Mouse (Mus musculus) limb, embryonic 11.5 days (tissue): Measurements from ENCODE around the gene Spata31d1a. TPM values are rescaled to one million over a fixed set of nuclear protein-coding genes. Genes with fewer than 3 reads are reported as not detected.

Experiments used
- ATAC-seq: fragments of 200-750 bp; cut with Nextera tagmentation; 2 replicates; pipeline ENCODE4 v1.8.0; 2017; ENCODE audit warnings: low read depth; ENCODE audit not compliant: insufficient number of reproducible peaks, low FRiP score, low TSS enrichment
- DNase-seq: peaks from one replicate; pipeline ENCODE4 v3.0.0-alpha.2; 2015; ENCODE audit warnings: low spot score
- H3K27ac ChIP-seq: fragments of 300-500 bp; sonication (generic); replicated peaks from 2 replicates; pipeline ENCODE4 v1.5.1; 2014; ENCODE audit warnings: low read depth, mild to moderate bottlenecking, low read length
- H3K27me3 ChIP-seq: fragments of 300-500 bp; sonication (generic); 2 replicates; pipeline ENCODE4 v1.6.1; 2014; ENCODE audit warnings: mild to moderate bottlenecking, low read length, mixed read lengths; ENCODE audit not compliant: control insufficient read depth, insufficient read depth
- H3K36me3 ChIP-seq: fragments of 300-500 bp; sonication (generic); 2 replicates; pipeline ENCODE4 v1.6.1; 2014; ENCODE audit warnings: mild to moderate bottlenecking, low read length, moderate library complexity, mixed read lengths; ENCODE audit not compliant: control insufficient read depth, insufficient read depth
- H3K4me1 ChIP-seq: fragments of 300-500 bp; sonication (generic); 2 replicates; pipeline ENCODE4 v1.6.1; 2014; ENCODE audit warnings: low read length, mixed read lengths; ENCODE audit not compliant: control insufficient read depth, insufficient read depth
- H3K4me2 ChIP-seq: fragments of 300-500 bp; sonication (generic); 2 replicates; pipeline ENCODE4 v1.6.1; 2014; ENCODE audit warnings: low read depth, mild to moderate bottlenecking, moderate library complexity; ENCODE audit not compliant: severe bottlenecking
- H3K4me3 ChIP-seq: fragments of 300-500 bp; sonication (generic); 2 replicates; pipeline ENCODE4 v1.5.1; 2014; ENCODE audit warnings: low read depth, low read length
- H3K9ac ChIP-seq: fragments of 300-500 bp; sonication (generic); 2 replicates; pipeline ENCODE4 v1.6.1; 2014; ENCODE audit warnings: mild to moderate bottlenecking, low read length
- H3K9me3 ChIP-seq: fragments of 300-500 bp; sonication (generic); 2 replicates; pipeline ENCODE4 v1.6.1; 2016; ENCODE audit warnings: low read length; ENCODE audit not compliant: control insufficient read depth
- WGBS: fragments of 180-500 bp; shearing (Covaris S2); extraction: QIAGEN DNeasy Blood & Tissue Kit; methylation state at CpG from one replicate; pipeline ENCODE4 v1.1.7; 2014; 5-methylcytosine and 5-hydroxymethylcytosine counted together
- polyA plus RNA-seq: library from polyadenylated mRNA; unstranded; fragments of >200 nt; fragmentation: Nextera tagmentation; extraction: Ambion mirVana; gene quantifications from 2 replicates; pipeline ENCODE4 v1.2.1, GENCODE M21; 2014

Spata31d1a gene
- polyA plus RNA-seq, 1 experiment from 2014 or later, result not detected

DNA sequence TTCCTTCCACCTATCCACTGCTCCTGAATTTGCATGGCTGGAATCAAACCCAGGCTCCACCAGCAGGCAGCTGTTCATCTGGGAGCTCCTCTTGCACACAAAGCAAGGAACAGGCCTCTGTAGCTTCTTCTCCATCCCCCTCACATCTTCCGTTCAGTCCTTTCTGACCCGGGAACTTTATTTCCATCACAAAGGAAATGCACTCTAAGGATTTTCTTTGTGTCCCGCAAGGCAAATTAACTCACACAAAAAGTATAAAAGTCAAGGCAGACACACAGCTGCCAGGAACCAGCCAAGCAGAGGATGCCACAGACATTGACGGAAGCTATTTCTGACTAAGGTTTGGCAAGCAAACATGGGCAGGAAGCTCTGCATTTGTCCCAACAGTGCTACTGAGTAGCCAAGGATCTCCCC, 53.1 kb downstream of the Spata31d1a start:
- peak overlapping the region; percentile 52; the same call in 1 of the 2 replicates for H3K27ac ChIP-seq
- H3K4me3 ChIP-seq, result no peak overlapping the region
- H3K4me2 ChIP-seq, result no peak overlapping the region
- H3K4me1 ChIP-seq, result 0 out of 2 replicates have a peak, but pooled peaks cover 4% of the 10 kb centered on the region
- no peak overlapping the region for H3K9ac ChIP-seq
- H3K9me3 ChIP-seq, result no peaks in the 10 kb centered on the region
- H3K27me3 ChIP-seq, result no peaks in the 10 kb centered on the region
- DNase-seq (no peak), ATAC-seq (no peak)
- 76% methylated on average over 4 of the region's 4 CpGs for WGBS
- H3K36me3 ChIP-seq, result peaks cover 12% of the 10 kb centered on the region

DNA sequence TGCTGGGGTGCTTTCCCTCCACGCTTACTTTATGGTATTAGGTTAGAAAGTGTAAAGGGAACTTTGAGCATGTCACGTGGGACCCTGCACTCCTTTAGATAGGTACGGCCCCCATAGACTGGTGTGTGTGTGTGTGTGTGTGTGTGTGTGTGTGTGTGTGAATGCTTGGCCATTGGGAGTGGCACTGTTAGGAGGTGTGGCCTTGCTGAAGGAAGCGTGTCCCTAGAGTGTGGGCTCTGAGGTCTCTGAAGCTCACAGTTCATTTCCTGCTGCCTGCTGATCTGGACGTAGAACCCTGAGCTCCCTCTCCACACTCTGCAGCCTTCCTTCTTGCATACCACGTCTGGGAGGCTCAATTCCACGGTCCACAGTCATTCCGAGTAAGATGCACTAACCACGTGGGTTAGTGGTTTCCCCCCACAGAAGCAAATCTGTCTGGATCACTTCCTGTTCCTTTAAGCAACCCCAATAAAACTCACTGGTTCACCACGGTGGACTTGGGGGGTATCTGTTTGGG, 53.8 kb downstream of the Spata31d1a start:
- DNase-seq (no peak), ATAC-seq (no peak)
- 69% methylated on average over 10 of the region's 10 CpGs for WGBS
- 0 out of 2 replicates have a peak, but pooled peaks cover 4% of the 10 kb centered on the region for H3K4me1 ChIP-seq
- H3K4me3 ChIP-seq, result no peak overlapping the region
- H3K27me3 ChIP-seq, result no peaks in the 10 kb centered on the region
- H3K9ac ChIP-seq, result no peak overlapping the region
- H3K36me3 ChIP-seq, result peaks cover 10% of the 10 kb centered on the region
- peak overlapping the region; percentile 52; the same call in 1 of the 2 replicates for H3K27ac ChIP-seq
- no peak overlapping the region for H3K4me2 ChIP-seq
- no peaks in the 10 kb centered on the region for H3K9me3 ChIP-seq

DNA sequence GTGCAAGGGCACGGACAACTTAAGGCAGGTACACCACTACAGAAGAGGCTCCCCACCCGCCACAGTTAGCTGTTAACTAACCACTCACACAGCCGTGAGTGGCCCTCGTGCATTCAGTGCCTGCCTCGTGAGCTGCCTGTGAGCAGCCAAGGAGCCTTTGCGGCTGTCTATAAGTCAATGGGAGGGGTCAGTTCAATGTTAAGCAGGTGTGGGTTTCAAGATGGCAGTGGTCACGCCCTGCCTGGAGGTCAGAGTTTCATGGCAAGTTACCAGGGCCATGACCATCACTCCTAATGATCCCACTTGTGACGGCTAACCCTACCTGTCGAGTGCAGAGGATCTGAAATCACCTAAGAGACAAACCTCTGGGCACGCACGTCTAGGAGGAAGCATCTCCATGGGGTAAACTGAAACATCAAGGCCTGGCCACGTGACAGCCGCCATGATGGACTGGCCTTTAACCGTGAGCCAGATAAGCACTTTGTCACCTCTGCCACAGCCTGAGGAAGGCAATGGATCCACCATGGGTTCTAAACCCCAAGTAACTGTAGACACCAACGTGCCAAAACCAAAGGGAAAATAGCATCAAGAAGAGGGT, 54.3 kb downstream of the Spata31d1a start:
- Histone ChIP-seq H3K36me3 (peaks cover 7% of the 10 kb centered on the region; the same call in 1 of the 2 replicates), H3K27me3 (no peaks in the 10 kb centered on the region), H3K4me1 (0 out of 2 replicates have a peak, but pooled peaks cover 4% of the 10 kb centered on the region), H3K9me3 (no peaks in the 10 kb centered on the region), H3K4me3 (no peak overlapping the region), H3K9ac (no peak overlapping the region), H3K4me2 (no peak overlapping the region), H3K27ac (no peak overlapping the region)
- WGBS, result 93% methylated on average over 15 of the region's 15 CpGs
- ATAC-seq (no peak), DNase-seq (no peak)

DNA sequence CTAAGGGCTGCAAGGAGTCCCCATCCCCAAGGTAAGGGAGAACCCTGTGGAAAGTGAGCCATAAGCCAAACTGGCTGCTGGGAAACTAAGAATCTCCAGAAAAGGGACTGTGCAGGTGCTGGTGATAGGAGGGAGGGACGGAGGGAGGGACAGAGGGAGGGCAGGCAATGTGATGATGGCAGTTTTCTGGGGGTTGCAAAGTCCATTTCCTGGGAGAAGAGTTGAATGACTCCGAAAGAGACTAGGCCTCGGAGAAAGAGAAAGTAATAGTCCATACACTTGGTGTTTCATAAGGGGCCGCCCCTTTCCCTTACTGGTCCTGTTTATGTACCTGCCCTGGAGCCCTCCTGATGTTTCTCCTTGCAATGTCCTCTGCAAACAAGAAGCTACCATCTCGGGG, 55.7 kb downstream of the Spata31d1a start:
- H3K36me3 ChIP-seq, result peaks cover 8% of the 10 kb centered on the region; the same call in 1 of the 2 replicates
- no peak for ATAC-seq
- no peak overlapping the region for H3K4me3 ChIP-seq
- 0 out of 2 replicates have a peak, but pooled peaks cover 4% of the 10 kb centered on the region for H3K4me1 ChIP-seq
- WGBS, result 92% methylated on average over 5 of the region's 5 CpGs
- H3K27ac ChIP-seq, result no peak overlapping the region
- no peak overlapping the region for H3K4me2 ChIP-seq
- H3K27me3 ChIP-seq, result no peaks in the 10 kb centered on the region
- H3K9me3 ChIP-seq, result no peaks in the 10 kb centered on the region
- no peak overlapping the region for H3K9ac ChIP-seq
- no peak for DNase-seq

DNA sequence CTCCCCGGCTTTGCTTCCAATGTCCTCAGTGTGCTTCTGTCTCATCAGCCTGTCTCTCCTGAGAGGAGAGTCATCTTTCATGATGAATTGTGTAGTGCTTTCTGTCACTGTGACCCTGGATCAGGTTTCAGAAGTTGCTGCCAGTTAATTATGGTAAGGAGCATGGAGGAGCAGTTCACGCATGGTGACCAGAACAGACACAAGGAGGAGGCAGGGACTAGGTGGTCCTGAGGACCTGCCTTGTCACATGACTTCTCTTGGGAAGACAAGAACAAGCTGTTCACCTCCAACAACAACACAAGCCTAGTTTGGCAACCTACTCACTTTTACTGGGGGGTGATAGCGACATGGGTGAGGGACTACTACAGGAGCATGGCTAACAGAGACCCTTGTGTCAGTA, 57.0 kb downstream of the Spata31d1a start:
- no peaks in the 10 kb centered on the region for H3K9me3 ChIP-seq
- ATAC-seq, result no peak
- H3K36me3 ChIP-seq, result peaks cover 7% of the 10 kb centered on the region; the same call in 1 of the 2 replicates
- DNase-seq, result no peak
- no peak overlapping the region for H3K4me2 ChIP-seq
- no peak overlapping the region for H3K4me3 ChIP-seq
- H3K9ac ChIP-seq, result no peak overlapping the region
- WGBS, result 73% methylated on average over 3 of the region's 3 CpGs
- no peaks in the 10 kb centered on the region for H3K27me3 ChIP-seq
- no peak overlapping the region for H3K27ac ChIP-seq
- H3K4me1 ChIP-seq, result 0 out of 2 replicates have a peak, but pooled peaks cover 4% of the 10 kb centered on the region

DNA sequence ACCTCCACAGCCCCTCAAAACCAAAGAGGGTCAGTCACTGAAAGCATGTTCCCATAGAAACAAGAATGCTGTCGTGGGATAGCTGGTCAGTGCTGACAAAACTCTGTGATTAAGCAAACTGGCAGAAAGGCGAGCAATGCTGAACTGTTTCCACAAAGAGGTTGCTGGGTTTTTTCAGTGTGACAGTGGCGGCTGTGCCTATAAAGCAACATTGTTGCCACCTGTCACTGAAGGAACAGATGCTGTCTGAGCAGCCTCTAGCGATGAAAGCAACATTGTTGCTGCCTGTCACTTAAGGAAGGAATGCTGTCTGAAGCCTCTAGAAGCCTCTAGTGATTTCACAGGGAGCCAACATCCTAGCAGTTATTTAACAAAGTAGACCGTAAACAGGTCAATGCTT, 57.5 kb downstream of the Spata31d1a start:
- no peak for DNase-seq
- Histone ChIP-seq H3K9me3 (no peaks in the 10 kb centered on the region), H3K4me3 (no peak overlapping the region), H3K36me3 (peaks cover 6% of the 10 kb centered on the region; the same call in 1 of the 2 replicates), H3K9ac (no peak overlapping the region), H3K4me1 (0 out of 2 replicates have a peak, but pooled peaks cover 4% of the 10 kb centered on the region), H3K27ac (no peak overlapping the region), H3K27me3 (no peaks in the 10 kb centered on the region), H3K4me2 (no peak overlapping the region)
- ATAC-seq, result no peak
- WGBS, result 75% methylated on average over 5 of the region's 5 CpGs

Other genes starting within 250 kb of the Spata31d1a start
- gene Agtpbp1, start 125.1 kb downstream of the Spata31d1a start, polyA plus RNA-seq, result 10.6 and 11.6 TPM in 2 replicates
- gene Naa35, start 125.1 kb downstream of the Spata31d1a start, polyA plus RNA-seq, result 97.2 and 102 TPM in 2 replicates
- 67.2 and 71.1 TPM in 2 replicates for gene Golm1, start 34.5 kb downstream of the Spata31d1a start, polyA plus RNA-seq
- gene 4921517D22Rik, start 16.2 kb downstream of the Spata31d1a start, polyA plus RNA-seq, result not detected in 2 replicates
- not detected in 2 replicates for gene Spata31d1b, start 2.0 kb upstream of the Spata31d1a start, polyA plus RNA-seq
- gene Spata31d1d, start 21.4 kb upstream of the Spata31d1a start, polyA plus RNA-seq, result not detected in 2 replicates
- gene 1700014D04Rik, start 36.4 kb upstream of the Spata31d1a start, polyA plus RNA-seq, result 0.58 TPM in 1 of 2 replicates, not detected in the other
- 103 and 108 TPM in 2 replicates for gene Isca1, start 59.5 kb upstream of the Spata31d1a start, polyA plus RNA-seq
- not detected in 2 replicates for gene Gm49354, start 71.9 kb upstream of the Spata31d1a start, polyA plus RNA-seq
- gene Tut7, start 112.8 kb upstream of the Spata31d1a start, polyA plus RNA-seq, result 44.4 and 53.2 TPM in 2 replicates